Mouse (Mus musculus) embryonic fibroblast, embryonic 13.5 days (primary cell): ENCODE results near the gene Avpi1.
"Not testable (repeated sequence)": the region's sequence is repeated elsewhere in the genome, so short reads cannot be mapped to it uniquely, and the experiment has no call there.

Experiments
- CTCF ChIP-seq: IDR thresholded peaks from 2 replicates; pipeline ENCODE4 v1.5.1; 2011; ENCODE audit warnings: mild to moderate bottlenecking, control low read depth, low read length, moderate library complexity, borderline replicate concordance; ENCODE audit not compliant: insufficient read depth
- POLR2A ChIP-seq: IDR thresholded peaks from 2 replicates; pipeline ENCODE4 v1.6.1; 2011; ENCODE audit warnings: low read depth, mild to moderate bottlenecking, control low read depth, low read length, moderate library complexity

DNA sequence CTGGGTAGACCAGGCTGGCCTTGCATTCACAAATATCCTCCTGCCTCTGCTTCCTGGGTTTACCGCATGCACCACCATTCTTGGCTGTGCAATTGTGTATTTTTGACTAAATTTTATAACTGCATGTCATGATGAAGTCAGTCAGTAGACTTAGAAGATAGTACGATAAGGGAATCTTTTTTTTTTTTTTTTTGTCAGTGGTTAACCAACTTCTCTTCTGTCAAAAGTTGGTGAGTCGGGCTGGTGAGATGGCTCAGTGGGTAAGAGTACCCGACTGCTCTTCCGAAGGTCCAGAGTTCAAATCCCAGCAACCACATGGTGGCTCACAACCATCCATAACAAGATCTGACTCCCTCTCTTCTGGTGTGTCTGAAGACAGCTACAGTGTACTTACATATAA lies 47.2 kb downstream of the Avpi1 start:
- not testable (repeated sequence) for TF ChIP-seq CTCF, POLR2A
